Mouse (Mus musculus) B cell, adult 2 months (primary cell): ENCODE data around the gene Ap1s3.

Experiments
- DNase-seq, 2 experiments: peaks; one replicate each; pipeline ENCODE4 v3.0.0; 2022

Ap1s3 gene

DNA sequence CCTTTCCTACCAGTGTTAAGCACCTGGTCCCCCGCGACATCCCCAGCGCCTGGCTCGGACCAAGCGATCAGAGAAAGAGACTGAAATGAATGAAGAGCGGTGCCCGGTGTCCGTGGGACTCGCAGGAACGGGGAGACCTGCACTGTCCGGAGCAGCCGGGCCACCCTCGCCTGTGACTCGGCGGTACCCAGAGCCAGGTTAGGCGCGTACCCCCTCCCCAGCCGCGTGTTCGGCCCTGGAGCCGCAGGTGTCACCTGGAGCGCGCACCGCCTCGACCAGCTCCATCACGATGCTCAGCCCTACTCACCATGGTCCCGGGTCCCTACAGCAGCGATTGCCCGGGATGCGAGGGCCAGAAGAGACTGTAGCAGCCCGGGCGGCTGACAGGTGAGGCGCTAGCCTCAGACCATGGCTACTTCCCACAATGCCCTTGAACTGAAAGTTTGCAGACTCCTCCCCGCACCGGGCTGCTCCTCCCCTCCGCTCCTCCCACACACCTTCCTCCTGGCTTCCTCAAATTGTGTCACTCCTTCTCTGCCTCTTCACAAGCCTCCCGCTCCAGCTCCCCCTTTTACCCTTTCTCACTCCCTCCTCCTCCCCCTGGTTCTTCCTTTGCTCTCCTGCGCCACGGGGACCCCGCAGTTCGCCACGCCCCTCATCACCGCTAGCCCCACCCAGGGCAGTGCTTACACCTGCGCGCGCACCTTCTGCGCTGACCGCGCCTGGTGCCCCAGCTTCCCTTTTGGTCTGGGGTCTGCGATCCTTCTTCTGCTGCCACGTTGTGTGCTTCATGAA lies at the start of gene Ap1s3:
Gene Ap1s3 (minus strand): TSS at position 430 of the 795 bp plus-strand sequence.
- peak; percentile 91 to 92 for DNase-seq

DNA sequence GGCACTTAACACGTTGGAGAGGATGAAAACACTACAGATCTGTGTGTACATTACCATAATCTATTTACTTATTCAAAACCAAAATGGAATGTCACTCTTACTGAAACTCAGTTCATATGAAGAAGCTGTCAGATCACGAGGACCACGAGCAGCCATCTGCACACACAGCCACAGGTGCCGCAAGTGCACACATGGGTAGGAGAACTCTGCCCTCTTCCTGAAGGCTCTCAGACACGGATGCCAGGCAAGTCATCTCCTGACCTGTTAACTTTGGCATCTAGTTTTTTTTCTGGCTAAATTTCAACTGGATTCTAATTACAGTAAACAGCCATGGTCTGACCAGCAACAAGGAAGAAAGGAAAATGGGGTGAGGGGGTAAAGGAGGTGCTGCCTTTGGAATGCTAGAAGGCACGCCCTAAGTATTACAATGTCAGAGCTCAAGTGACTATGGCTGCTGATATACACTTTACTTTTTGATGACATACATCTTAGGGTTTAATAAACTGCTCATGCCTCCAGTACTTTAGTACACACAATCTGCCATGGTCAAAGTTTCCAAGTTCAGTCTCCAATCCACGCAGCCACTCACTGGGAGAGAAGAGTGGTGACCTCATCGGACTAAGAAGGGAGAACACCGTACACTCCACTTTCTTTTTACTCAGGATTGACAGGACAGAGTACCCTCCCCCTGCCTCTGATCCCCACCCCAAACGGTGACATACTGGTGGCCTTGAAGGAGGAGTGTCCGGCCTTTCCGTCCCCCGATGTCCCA lies 42.6 kb upstream of the Ap1s3 start:
- DNase-seq: no peak

- no peak for DNase-seq
Observed at GRCm38 (mm10) chr1:79713081-79713480, 41.3 kb upstream of the Ap1s3 start.

- DNase-seq: peak; percentile 27 to 31
Observed at GRCm38 (mm10) chr1:79711147-79712126, 39.7 kb upstream of the Ap1s3 start.

DNA sequence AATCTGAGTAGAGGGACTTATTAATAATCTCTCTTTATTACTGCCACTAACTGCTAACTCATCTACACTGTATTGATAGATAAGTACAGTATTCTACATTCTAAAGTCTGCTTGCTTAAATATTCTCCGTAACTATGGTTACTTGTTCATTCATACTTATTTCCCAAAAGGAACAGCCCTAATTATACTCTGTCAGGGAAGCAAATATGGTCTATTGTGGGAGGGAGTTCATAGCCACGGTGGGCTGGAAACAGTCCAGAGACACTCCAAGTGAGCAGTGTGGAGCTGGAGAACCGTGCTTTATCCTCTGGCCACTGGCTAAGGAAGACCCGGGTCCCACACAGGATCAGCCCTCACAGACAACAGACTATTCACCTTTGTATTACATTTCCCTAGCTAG lies 38.9 kb upstream of the Ap1s3 start:
- no peak for DNase-seq

GRCm38 (mm10) chr1:79710216-79710615 lies 38.4 kb upstream of the Ap1s3 start:
- DNase-seq: no peak

DNA sequence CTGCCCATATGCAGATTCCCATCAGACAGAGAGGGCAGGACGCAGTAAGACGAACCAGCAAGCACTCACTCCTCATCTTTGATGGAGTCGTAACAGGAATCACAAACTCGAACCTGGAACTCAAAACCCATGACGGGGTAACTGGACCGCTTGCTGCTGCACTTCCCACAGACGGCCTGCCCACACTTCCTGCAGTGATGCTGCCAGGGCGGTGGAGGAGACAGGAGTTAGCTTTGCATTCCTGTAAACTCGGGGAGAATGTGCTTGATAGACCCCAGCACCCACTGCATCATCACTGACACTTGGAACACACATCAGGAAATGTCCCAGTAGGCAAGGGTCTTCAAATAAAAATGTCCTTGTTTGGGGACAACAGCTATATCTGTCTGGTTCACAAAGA lies 35.6 kb upstream of the Ap1s3 start:
- DNase-seq: no peak

GRCm38 (mm10) chr1:79706707-79707106 lies 34.9 kb upstream of the Ap1s3 start:
- DNase-seq: no peak

- no peak for DNase-seq
Observed at GRCm38 (mm10) chr1:79704672-79705071, 32.9 kb upstream of the Ap1s3 start.

DNA sequence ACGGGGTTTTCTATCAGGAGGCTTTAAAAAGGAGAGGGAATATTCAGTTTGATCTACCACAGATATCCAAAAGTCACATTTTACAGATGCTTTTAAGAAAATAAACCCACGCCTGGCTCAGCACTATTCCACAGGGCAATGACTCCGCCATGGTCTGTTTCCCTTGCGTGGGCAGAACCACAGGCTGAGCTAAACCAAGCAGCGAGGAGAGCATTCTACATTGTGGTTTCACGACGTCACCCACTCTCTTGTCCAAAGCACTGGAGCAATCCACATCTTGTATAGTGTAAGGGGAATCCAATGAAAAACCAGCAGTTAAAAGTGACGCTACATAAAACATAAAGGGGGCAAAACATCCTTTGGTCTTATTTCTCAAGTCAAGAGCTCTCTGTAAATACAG lies 31.7 kb upstream of the Ap1s3 start:
- DNase-seq: no peak

GRCm38 (mm10) chr1:79698506-79698905 lies 26.7 kb upstream of the Ap1s3 start:
- DNase-seq: no peak

DNA sequence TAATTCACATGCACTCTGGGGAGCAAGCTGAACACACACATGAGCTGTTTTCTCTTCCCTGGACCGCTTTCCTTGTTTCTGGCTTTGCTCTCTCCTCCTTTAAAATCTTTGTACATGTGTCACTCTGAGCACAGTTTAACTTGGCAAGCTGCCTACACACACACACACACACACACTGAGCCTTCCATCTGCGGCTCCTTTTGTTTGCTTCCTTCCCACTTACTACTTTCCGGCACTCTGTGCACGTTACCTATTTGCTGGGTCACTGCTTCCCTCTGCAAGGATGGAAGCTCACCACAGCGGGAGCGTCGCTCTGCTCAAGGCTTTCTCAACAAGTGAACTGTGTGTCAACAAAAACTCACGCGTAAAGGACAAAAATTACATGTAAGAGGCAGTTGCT lies 25.6 kb upstream of the Ap1s3 start:
- no peak for DNase-seq

- DNase-seq: no peak
Observed at GRCm38 (mm10) chr1:79696933-79697332, 25.2 kb upstream of the Ap1s3 start.

- no peak for DNase-seq
Observed at GRCm38 (mm10) chr1:79692482-79692881, 20.7 kb upstream of the Ap1s3 start.

DNA sequence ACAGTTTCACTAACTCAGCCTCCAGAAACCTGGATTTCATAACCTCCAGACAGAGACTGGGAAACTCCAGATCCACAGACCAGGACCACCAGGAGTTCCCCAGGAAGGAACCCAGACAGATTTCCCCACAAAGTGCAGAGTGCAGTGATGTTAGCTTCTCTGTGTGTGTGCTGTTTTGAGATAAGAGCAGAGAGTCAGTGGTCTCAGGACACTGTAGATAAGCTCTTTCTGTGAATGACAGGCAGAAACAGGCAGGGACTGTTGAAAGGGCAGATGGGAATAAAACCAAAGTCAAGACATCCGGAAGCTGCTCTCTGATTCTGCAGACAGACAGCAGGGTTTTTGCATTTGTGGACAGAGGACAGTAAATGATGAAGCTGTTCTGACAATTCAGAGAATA lies 15.5 kb upstream of the Ap1s3 start:
- DNase-seq: no peak

- DNase-seq: no peak
Observed at GRCm38 (mm10) chr1:79684027-79684426, 12.3 kb upstream of the Ap1s3 start.

DNA sequence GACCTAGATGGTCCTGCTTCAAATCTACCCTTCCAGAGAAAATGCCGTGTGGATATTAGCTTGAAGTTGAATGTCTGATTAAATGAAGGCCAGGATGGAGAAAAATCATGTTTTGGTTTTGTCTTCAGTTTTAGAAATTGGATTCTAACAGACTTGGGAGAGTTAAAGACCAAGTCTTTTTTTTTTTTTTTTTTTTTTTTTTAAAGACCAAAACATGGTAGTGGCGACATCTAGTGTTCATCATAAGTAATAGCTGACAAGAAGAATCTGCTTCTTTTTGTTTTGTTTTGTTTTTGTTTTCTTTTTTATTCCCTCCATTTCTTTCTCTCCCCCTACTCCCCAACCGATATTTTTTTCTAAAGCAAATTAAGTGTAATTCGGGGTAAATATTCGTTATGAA lies 11.2 kb upstream of the Ap1s3 start:
- no peak for DNase-seq

GRCm38 (mm10) chr1:79680777-79681176 lies 9.0 kb upstream of the Ap1s3 start:
- DNase-seq: no peak

- DNase-seq: no peak
Observed at GRCm38 (mm10) chr1:79678117-79678684, 6.4 kb upstream of the Ap1s3 start.

DNA sequence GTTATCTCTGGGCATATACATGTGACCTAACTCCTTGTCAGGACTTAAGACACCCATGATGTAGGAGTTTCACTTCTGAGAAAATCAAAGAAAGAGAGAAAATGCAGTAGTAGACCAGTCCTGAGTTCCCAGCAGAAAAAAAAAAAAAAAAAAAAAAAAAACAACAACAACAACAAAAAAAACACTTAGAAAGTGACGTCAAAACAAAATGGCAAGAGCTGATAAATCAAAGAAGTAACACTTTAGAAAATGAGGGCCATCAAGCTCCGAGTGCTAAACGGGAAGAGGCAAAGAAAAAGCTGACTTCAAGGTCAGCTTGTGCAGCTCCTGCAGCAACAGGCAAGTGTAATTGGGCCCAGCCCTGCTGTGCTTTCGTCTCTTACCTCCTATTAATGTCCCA lies 3.9 kb upstream of the Ap1s3 start:
- DNase-seq: no peak

GRCm38 (mm10) chr1:79671196-79671542 lies 603 bp downstream of the Ap1s3 start:
- peak; percentile 78 to 84 for DNase-seq

DNA sequence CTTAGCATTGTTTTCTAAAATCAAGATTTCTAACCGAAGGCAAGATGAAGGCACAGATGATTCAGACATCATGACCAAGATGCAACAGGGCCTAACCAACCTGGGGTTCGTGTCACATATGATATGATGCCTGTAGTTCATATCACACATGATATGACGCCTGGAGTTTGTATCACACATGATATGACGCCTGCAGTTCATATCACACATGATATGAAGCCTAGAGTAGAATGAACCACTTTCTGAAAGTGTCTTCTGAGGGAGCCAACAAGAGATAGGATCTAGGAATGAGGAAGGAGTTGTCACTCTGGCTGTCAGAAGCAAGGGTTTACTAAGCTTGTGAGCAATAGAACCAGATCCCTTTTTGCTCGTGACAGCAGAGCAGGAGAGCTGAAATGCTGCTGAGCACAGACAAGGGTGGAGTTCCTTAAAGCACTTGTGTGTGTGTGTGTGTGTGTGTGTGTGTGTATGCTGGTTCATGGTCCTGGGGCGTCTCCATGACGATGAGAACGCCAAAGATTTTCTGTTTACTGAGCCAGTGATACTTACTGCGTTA lies 2.3 kb downstream of the Ap1s3 start:
- DNase-seq: peak; percentile 32 to 33
